Mouse (Mus musculus): ENCODE results near the gene Scube2.

Scube2 gene

GRCm38 (mm10) chr7:109794556-109794955 lies 70.9 kb downstream of the Scube2 start:
- DNase-seq, result no peak

GRCm38 (mm10) chr7:109792759-109793158 lies 72.7 kb downstream of the Scube2 start:
- peak; percentile 79 to 82 for DNase-seq

DNA sequence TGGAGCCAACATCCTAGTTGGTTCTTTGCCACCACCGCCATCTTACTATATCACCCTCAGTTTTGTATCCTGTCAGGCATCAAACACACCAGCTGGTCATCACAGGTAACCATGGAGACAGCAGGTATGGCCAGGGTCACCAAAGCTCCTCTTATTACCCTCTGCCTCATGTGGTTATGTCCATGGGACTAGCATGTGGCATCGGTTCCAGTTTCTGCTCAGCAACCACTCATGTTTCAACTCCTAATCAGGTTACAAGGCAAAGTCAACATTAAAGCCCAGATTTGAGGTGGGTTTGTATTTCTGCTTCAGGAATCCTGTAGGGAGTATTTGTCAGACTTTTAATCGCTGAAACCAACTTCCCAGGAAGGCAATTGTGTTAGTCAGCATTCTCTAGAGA lies 74.7 kb downstream of the Scube2 start:
- no peak for DNase-seq

DNA sequence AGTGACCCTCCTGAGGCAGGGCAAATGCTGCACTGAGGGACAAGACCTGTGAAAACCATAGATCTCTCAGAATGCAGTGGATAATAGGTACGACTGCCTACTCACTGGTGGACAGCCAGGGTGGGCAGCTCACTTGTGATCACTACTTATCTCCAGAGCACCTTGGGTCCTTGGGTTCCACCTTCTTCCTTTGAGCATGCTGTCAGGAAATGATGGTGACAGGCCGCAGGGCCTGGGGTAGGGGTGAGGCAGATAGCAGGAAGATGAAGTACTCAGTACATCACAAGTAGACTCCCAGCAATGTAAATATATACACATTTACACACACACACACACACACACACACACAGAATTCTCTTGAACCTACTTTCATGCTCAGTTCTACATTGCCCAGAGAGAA lies 77.6 kb downstream of the Scube2 start:
- no peak for DNase-seq

DNA sequence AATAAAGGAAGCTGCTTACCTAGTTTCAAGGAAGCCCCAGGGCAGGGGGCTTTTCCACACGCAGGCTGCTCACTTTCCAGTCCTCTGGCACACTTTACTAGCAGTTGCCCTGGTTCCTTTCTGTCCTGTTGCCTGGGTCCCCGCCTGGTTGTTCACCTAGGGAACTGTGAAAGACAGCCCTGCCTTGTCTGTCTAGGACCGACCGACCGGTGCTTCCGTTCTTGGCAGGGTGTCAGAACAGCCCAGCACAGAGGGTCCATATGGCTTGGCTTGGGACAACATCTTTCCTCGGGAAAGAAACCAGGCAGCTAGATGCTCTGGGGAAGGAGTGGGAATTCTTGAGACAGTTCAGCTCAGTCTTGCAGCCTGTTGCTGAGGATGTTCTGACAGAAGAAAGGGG lies 82.2 kb downstream of the Scube2 start:
- DNase-seq, result no peak

DNA sequence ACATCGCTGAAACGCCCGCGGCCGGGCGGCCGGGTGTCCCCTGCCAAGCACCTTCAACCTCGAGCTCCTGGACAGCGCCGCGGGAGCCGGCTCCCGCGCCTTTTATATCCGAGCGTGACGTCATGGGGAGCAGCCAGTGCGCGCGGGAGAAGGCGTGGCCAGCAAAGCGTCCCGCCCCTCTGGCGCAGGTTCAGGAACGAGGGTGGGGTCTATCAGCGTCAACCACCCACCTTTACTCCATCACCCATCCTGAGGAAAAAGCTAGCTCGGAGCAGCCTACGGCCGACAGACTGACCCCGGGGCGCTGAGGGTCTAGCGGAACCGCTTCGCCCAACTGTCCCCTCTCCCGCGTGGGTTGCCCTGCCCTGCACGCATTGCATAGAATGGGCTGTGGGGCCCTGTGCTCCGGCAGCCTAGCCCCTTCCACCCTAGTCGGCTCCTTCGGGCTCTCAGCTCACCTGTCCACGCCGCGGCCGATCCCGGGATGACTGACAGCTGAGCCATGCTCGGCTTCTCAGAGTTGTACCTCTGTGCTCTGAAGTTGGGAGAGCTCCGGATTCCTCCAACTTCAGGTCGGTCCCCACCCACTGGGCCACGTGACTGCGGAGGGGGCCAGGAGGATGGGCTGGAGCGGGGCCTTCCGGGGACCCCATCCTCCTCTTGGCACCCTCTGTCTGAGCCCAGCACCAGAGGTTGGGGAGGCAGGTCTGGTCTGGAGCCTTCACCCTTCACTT lies 83.8 kb downstream of the Scube2 start, which contains the start of gene Nrip3:
TSS of gene Nrip3 (minus strand) at position 556 of the 734 bp plus-strand sequence.
- peak; percentile 80 to 85 for DNase-seq

- peak in 1 of 2 experiments; percentile 33 for DNase-seq
These were observed 84.4 kb downstream of the Scube2 start for GRCm38 (mm10) chr7:109781087-109781469.

- DNase-seq, result no peak
These were observed 93.2 kb downstream of the Scube2 start for GRCm38 (mm10) chr7:109772251-109772650.

GRCm38 (mm10) chr7:109768699-109769383 lies 96.6 kb downstream of the Scube2 start:
- DNase-seq, result no peak

DNA sequence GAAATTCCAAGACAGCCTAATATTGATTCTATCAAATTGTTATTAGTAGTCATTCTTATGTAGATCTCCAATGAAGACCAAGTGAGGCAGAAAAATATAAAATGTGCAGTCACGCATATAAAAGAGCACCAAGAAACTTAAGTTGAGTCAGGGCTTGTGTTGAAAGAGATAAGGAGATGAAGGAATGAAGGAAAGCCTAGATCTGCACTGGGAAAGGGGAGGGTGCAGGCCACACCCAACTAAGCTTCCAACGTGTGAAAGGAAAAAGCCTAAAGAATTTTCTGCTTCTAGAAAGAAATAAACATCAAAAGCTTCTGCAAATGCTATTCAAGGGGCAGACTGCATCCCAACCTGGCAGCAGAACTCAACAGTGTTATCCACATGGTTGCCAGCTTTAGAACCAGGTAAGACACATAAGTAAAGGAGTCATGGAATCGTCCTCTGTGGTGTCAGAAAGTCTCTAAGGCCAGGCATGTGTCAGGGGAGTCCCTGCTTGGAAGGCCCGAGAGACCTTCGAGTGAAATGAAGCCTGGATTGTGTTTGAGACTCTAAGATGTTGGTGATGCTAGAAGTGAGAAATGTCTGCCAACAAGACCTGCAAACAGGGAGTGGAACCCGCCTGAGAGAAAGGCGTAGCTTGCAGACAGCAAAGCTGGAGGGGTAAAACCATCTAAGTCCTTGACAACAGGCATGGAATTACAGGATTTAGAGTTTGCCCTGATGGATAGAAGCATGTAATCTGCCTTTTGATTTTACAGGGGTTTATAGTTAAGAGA lies 97.7 kb downstream of the Scube2 start:
- DNase-seq, result no peak

GRCm38 (mm10) chr7:109764009-109764408 lies 101.5 kb downstream of the Scube2 start:
- DNase-seq, result no peak

DNA sequence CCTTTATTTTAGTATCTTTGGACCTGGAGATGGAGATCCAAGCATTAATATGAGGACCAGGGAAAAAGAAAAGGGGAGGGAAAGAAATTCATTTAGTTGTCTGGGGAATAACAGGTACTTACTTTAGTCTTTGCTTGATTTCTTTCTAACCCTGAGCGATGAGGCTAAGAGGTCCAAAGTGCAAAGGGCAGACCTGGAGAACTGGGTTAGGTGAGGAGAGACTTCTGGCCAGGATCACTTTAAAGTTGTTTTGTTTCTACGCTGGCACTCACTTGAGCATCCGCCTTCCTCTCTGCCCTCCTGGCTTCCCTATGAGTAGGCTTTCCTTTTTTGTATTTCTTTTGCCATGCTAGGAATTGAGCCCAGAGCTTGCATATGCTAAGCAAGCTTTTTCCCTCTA lies 109.2 kb downstream of the Scube2 start:
- no peak for DNase-seq

- DNase-seq, result no peak
These were observed 111.4 kb downstream of the Scube2 start for GRCm38 (mm10) chr7:109754034-109754433.

DNA sequence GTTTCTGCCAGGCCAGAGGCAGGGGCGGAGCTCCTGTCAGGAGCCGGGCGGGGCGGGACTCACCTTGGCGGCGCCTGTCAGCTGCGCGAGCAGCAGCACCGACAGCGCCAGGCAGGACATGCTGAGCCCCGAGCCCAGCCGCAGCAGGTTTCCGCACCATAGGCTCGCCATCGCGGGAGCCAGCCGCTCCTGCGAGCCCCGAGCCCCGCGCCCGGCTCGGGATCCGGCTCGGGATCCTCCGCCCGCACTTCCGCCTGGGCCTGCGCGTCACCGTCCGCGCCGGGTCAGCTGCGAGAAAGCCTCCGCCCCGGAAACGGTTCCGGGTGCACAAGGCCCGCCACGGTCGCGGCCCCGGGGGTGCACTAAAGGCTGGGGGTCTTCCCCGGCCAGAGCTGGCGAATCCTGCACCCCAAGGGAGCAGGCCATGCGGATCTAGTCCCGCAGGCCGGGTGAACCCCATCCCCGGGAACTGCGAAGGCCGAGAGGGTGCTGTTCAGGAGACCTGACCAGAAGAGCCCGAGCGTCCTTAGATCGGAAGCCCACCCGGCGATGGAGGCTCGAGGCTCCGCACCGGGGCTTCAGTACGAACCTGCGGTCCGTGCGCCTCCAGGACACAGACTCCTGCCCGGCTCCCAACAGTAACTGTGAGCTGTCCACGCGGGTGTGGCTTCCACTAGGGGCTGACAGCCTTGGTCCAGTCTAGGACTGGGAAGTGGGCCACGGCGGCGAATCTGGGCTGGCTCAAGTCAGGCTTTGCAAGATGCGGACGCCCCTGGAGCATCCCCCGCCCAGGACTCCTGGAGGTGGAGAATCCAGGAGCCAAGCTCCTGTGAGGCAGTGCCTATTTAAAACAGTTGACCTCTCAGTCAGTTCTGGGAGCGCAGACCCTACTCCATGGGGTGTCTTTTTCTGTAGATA lies 113.2 kb downstream of the Scube2 start, which contains the start of gene Tmem9b:
TSS of gene Tmem9b (minus strand) at position 868 of the 918 bp plus-strand sequence.
- DNase-seq, result peak; percentile 82 to 88

GRCm38 (mm10) chr7:109751427-109752007 lies 114.0 kb downstream of the Scube2 start:
- DNase-seq, result no peak

Data from cerebellum, adult 18-20 months (tissue).